ENCODE assay signal across 13 mouse cellular contexts in the genomic region with DNA sequence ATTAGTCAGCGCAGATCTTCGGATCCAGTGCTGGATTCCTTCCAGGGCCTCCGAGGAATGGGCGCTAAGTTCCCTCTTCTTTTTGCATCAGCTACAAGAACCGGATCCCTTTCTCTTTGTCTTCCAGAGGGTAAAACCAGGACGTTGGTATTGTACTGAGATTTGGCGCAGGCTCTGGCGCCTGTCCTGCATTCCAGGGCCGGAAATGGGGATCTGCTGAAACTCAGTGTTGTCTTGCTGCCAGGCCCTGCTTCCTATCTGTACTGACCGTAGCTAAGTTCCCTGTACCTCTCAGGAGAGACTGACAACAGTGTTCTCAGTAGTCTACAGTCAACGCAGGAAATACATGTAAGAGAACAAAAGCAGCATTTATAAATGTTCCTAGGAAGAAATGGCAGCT. TPM values are rescaled to one million over a fixed set of nuclear protein-coding genes. Genes with fewer than 3 reads are reported as not detected.
DNase-seq lines count a peak whose midpoint lies in the region; ATAC-seq and TF ChIP-seq lines count a peak whose summit lies in the region.
"Had no signal": no experiment of that assay in that cellular context is flagged by ENCODE, and none has a peak within 500 bp of the region (broad histone marks: within the 10 kb centered on the region; RNA-seq: fewer than 3 reads in every experiment).

No protein-coding gene starts in this region.

- H3K9ac ChIP-seq in heart, embryonic 14.5 days (ENCODE audit: low read length) = peak overlapping the region; percentile 44
- H3K9ac ChIP-seq in stomach, postnatal 0 days (ENCODE audit: low read length) = no peak overlapping the region
- H3K9ac ChIP-seq: liver, embryonic 13.5 days; neural tube, embryonic 12.5 days had no signal

- no peaks in the 10 kb centered on the region for H3K4me1 ChIP-seq in kidney, adult 2 months (ENCODE audit: control insufficient read depth, insufficient read depth, low read length)
- H3K4me1 ChIP-seq in heart, embryonic 14.5 days (ENCODE audit: control insufficient read depth in 2 of 2, insufficient read depth in 2 of 2, low read length in 2 of 2) = peaks cover 39 to 72% of the 10 kb centered on the region in 2 experiments
- H3K4me1 ChIP-seq in stomach, postnatal 0 days (replicated peaks; ENCODE audit: control insufficient read depth, insufficient read depth) = no peaks in the 10 kb centered on the region
- H3K4me1 ChIP-seq: liver, embryonic 13.5 days had no signal

- ATAC-seq in heart, embryonic 14.5 days (ENCODE audit: insufficient number of reproducible peaks, insufficient read depth, low FRiP score, low read depth) = peak; percentile 28; the same call in 1 of the 2 replicates
- ATAC-seq in stomach, postnatal 0 days (ENCODE audit: low FRiP score, low TSS enrichment) = no peak
- ATAC-seq: intestine, embryonic 16.5 days had no signal

- 71% methylated on average over 11 of the region's 11 CpGs for WGBS in kidney, adult 2 months
- WGBS in heart, embryonic 14.5 days = 7% methylated on average over 11 of the region's 11 CpGs
- 54% methylated on average over 11 of the region's 11 CpGs for WGBS in stomach, postnatal 0 days

- no peak overlapping the region for H3K4me3 ChIP-seq in kidney, adult 2 months (ENCODE audit: insufficient read depth, low read depth, low read length)
- no peak overlapping the region for H3K4me3 ChIP-seq in heart, embryonic 14.5 days (ENCODE audit: control insufficient read depth in 1 of 2, insufficient read depth in 1 of 2, low read depth in 1 of 2, low read length in 2 of 2)
- no peak overlapping the region for H3K4me3 ChIP-seq in stomach, postnatal 0 days (ENCODE audit: low read depth, low read length)
- H3K4me3 ChIP-seq: hindbrain, embryonic 10.5 days; liver, embryonic 13.5 days; neural tube, embryonic 12.5 days had no signal

- H3K9me3 ChIP-seq in heart, embryonic 14.5 days (ENCODE audit: control insufficient read depth, low read length) = no peaks in the 10 kb centered on the region
- no peaks in the 10 kb centered on the region for H3K9me3 ChIP-seq in stomach, postnatal 0 days (ENCODE audit: control insufficient read depth, low read length)
- H3K9me3 ChIP-seq: G1E; liver, embryonic 13.5 days; neural tube, embryonic 12.5 days had no signal

- peak; percentile 58 for DNase-seq in kidney, adult 2 months
- DNase-seq in kidney, adult 18-20 months = no peak
- DNase-seq in heart, adult 18-20 months = peak; percentile 66 to 77
- peak; percentile 53 to 55 for DNase-seq in kidney, postnatal 36 days
- DNase-seq in thymus, postnatal 25 days = no peak
- no peak for DNase-seq in stomach, postnatal 0 days (ENCODE audit: low spot score)
- DNase-seq: layer of hippocampus, adult 9-11 months; liver, embryonic 13.5 days had no signal

- no peaks in the 10 kb centered on the region for H3K36me3 ChIP-seq in kidney, adult 2 months (ENCODE audit: control insufficient read depth, insufficient read depth, low read length)
- no peaks in the 10 kb centered on the region; the same call in 1 of the 2 replicates for H3K36me3 ChIP-seq in heart, embryonic 14.5 days (ENCODE audit: control insufficient read depth, insufficient read depth, low read length)
- H3K36me3 ChIP-seq in stomach, postnatal 0 days (ENCODE audit: control insufficient read depth, insufficient read depth, low read length) = no peaks in the 10 kb centered on the region
- H3K36me3 ChIP-seq: G1E; hindbrain, embryonic 10.5 days; liver, embryonic 13.5 days; neural tube, embryonic 12.5 days had no signal

- peak overlapping the region; percentile 38 for H3K4me2 ChIP-seq in heart, embryonic 14.5 days (ENCODE audit: low read length)
- no peak overlapping the region for H3K4me2 ChIP-seq in stomach, postnatal 0 days (replicated peaks; ENCODE audit: low read depth)
- H3K4me2 ChIP-seq: liver, embryonic 13.5 days; neural tube, embryonic 12.5 days had no signal

- TF ChIP-seq CTCF in kidney, adult 2 months (conservative IDR thresholded peaks at IDR 0.05; ENCODE audit: insufficient read depth, insufficient read length, low read depth, low read length) = no peak
- TF ChIP-seq CTCF in stomach, postnatal 0 days (IDR thresholded peaks at IDR 0.05; ENCODE audit: low read depth) = no peak

- H3K27me3 ChIP-seq in kidney, adult 2 months (replicated peaks; ENCODE audit: control insufficient read depth, insufficient read depth, low read length) = no peaks in the 10 kb centered on the region
- no peaks in the 10 kb centered on the region for H3K27me3 ChIP-seq in heart, embryonic 14.5 days (ENCODE audit: control insufficient read depth, insufficient read depth, low read length)
- no peaks in the 10 kb centered on the region for H3K27me3 ChIP-seq in stomach, postnatal 0 days (ENCODE audit: control insufficient read depth, insufficient read depth, low read length)
- H3K27me3 ChIP-seq: liver, embryonic 13.5 days; neural tube, embryonic 12.5 days had no signal

- no peak for TF ChIP-seq POLR2A in kidney, adult 2 months (IDR thresholded peaks at IDR 0.05; ENCODE audit: low read depth, low read length)

- H3K27ac ChIP-seq in kidney, adult 2 months (ENCODE audit: insufficient read depth, low read depth, low read length) = no peak overlapping the region
- H3K27ac ChIP-seq in heart, embryonic 14.5 days (replicated peaks in 1 of 2; ENCODE audit: control insufficient read depth in 1 of 2, insufficient read depth in 1 of 2, low read depth in 2 of 2, low read length in 2 of 2) = peak overlapping the region; percentile 74 to 83
- no peak overlapping the region for H3K27ac ChIP-seq in stomach, postnatal 0 days (replicated peaks)
- H3K27ac ChIP-seq: hindbrain, embryonic 10.5 days; liver, embryonic 13.5 days; neural tube, embryonic 12.5 days had no signal

- TF ChIP-seq EP300 in stomach, postnatal 0 days (optimal IDR thresholded peaks at IDR 0.05) = no peak

RNA-seq across cellular contexts. Expression of gene Rbm20, which starts 31.3 kb away (rescaled TPM):
- polyA plus RNA-seq in kidney, adult 2 months (2012; rRNA removed) = 4.3 and 4.5 TPM in 2 replicates
- total RNA-seq in heart, adult 18-20 months (2021) = 100 to 1,000 TPM; 175 to 184 TPM
- 52.0 and 55.2 TPM in 2 replicates for polyA plus RNA-seq in heart, embryonic 14.5 days (2014; fragmentation: Nextera tagmentation; extraction: Ambion mirVana)
- 2.3 and 2.5 TPM in 2 replicates for polyA plus RNA-seq in stomach, postnatal 0 days (2015; fragmentation: Nextera tagmentation; extraction: Ambion mirVana)

Comparison
In these comparisons a context has a peak if more than half of its experiments do, and no peak if none do; other contexts are left out.
1. DNase-seq: peak in kidney, adult 2 months (single experiment), heart, adult 18-20 months (2 of 2) and kidney, postnatal 36 days (2 of 2); none in kidney, adult 18-20 months (single experiment), thymus, postnatal 25 days (single experiment) and stomach, postnatal 0 days (single experiment).
2. H3K27ac ChIP-seq: peak in heart, embryonic 14.5 days (2 of 2); none in kidney, adult 2 months (single experiment) and stomach, postnatal 0 days (single experiment).